Mouse (Mus musculus) lung, adult 2 months (tissue): ENCODE data around the gene Exoc6b.

Experiments used
- CTCF ChIP-seq: fragments of 200-500 bp; IDR thresholded peaks from 2 replicates; pipeline ENCODE4 v1.5.1; 2011; ENCODE audit warnings: mild to moderate bottlenecking, low read length, control low read depth; ENCODE audit not compliant: insufficient read depth
- POLR2A ChIP-seq: fragments of 200-500 bp; IDR thresholded peaks from 2 replicates; pipeline ENCODE4 v1.6.1; 2011; ENCODE audit warnings: low read depth, mild to moderate bottlenecking, control low read depth, low read length, borderline replicate concordance; ENCODE audit errors: extremely low read depth

- TF ChIP-seq CTCF = no peak
- no peak for TF ChIP-seq POLR2A
Measured at GRCm38 (mm10) chr6:84863816-84864375, 205.4 kb downstream of the Exoc6b start.
